Mouse (Mus musculus): Measurements from ENCODE around the gene Fbxw8.
A peak's percentile ranks its signal among the peaks of the same experiment; 100 is the strongest.

DNA sequence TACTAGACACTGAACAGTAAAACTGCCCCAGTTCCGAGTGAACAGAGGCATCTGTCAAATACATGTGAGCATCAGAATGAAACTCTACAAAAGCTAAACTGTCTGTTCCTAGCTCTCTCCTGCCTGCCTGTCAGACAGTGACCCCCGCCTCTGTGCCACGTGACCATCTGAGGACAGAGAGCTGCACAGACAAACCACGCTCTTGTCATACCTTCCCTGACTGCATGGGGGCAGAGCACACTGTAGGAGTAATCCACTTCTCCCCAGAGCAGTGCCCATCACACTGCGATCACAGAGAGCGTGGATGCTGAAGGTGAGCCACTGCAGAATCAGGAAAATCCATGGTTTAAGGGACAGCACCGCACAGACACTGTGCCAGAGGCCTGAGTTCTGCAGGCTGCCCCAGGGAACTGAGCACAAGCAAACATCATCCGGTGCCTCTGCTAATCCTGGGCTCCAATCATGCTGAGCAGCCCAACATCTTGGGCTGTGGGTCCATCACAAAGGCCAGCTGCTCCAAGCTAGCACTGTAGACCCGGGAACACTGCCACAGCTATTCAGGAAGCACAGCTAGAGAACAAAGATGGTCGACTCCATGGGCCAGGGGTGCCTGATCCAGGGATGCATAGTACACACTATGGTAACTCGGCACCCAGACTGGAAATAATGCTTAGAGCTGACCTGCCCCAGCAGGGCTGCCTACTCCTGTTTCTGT is 61.8 kb downstream of the Fbxw8 start:
- TF ChIP-seq CTCF (IDR thresholded peaks at IDR 0.05; ENCODE audit: low read depth) (peak; percentile 36; the same call in 1 of the 2 replicates), EP300 (optimal IDR thresholded peaks at IDR 0.05) (no peak)

All from stomach, postnatal 0 days (tissue).